Mouse (Mus musculus) kidney, postnatal 4 days (tissue): ENCODE measurements around the gene Trabd2b.

Experiments
- DNase-seq, 2 experiments: peaks; one replicate each; pipeline ENCODE4 v3.0.0; 2021; ENCODE audit warnings: mixed read lengths in 2 of 2

The Trabd2b gene

GRCm38 (mm10) chr4:114453101-114453500 is 46.6 kb downstream of the Trabd2b start:
- DNase-seq = no peak

GRCm38 (mm10) chr4:114454016-114454415 is 47.5 kb downstream of the Trabd2b start:
- DNase-seq = peak in 1 of 2 experiments; percentile 27

GRCm38 (mm10) chr4:114454495-114455186 is 48.1 kb downstream of the Trabd2b start:
- DNase-seq = peak; percentile 77 to 81

- DNase-seq = peak; percentile 40 to 60
These were observed 50.6 kb downstream of the Trabd2b start for GRCm38 (mm10) chr4:114457111-114457510.

GRCm38 (mm10) chr4:114459591-114459990 is 53.1 kb downstream of the Trabd2b start:
- DNase-seq = peak in 1 of 2 experiments; percentile 32

- DNase-seq = no peak
These were observed 53.9 kb downstream of the Trabd2b start for GRCm38 (mm10) chr4:114460401-114460800.

GRCm38 (mm10) chr4:114461093-114461492 is 54.6 kb downstream of the Trabd2b start:
- DNase-seq = no peak

- DNase-seq = peak in 1 of 2 experiments; percentile 29
These were observed 59.1 kb downstream of the Trabd2b start for GRCm38 (mm10) chr4:114465641-114466040.

- peak; percentile 41 to 58 for DNase-seq
These were observed 61.0 kb downstream of the Trabd2b start for GRCm38 (mm10) chr4:114467371-114468094.

- no peak for DNase-seq
These were observed 61.5 kb downstream of the Trabd2b start for GRCm38 (mm10) chr4:114468095-114468429.

GRCm38 (mm10) chr4:114469881-114470280 is 63.4 kb downstream of the Trabd2b start:
- no peak for DNase-seq

- peak; percentile 69 to 80 for DNase-seq
These were observed 65.6 kb downstream of the Trabd2b start for GRCm38 (mm10) chr4:114472143-114472542.

- no peak for DNase-seq
These were observed 69.8 kb downstream of the Trabd2b start for GRCm38 (mm10) chr4:114476316-114476715.

- no peak for DNase-seq
These were observed 70.7 kb downstream of the Trabd2b start for GRCm38 (mm10) chr4:114477082-114477771.

- DNase-seq = no peak
These were observed 75.0 kb downstream of the Trabd2b start for GRCm38 (mm10) chr4:114481518-114481917.

- no peak for DNase-seq
These were observed 77.6 kb downstream of the Trabd2b start for GRCm38 (mm10) chr4:114484173-114484572.

- no peak for DNase-seq
These were observed 79.5 kb downstream of the Trabd2b start for GRCm38 (mm10) chr4:114485996-114486395.

GRCm38 (mm10) chr4:114486885-114487531 is 80.5 kb downstream of the Trabd2b start:
- no peak for DNase-seq

GRCm38 (mm10) chr4:114487701-114488100 is 81.2 kb downstream of the Trabd2b start:
- DNase-seq = no peak

- DNase-seq = no peak
These were observed 85.6 kb downstream of the Trabd2b start for GRCm38 (mm10) chr4:114492157-114492556.

GRCm38 (mm10) chr4:114494035-114494434 is 87.5 kb downstream of the Trabd2b start:
- DNase-seq = no peak

- DNase-seq = no peak
These were observed 89.3 kb downstream of the Trabd2b start for GRCm38 (mm10) chr4:114495688-114496426.
